Mouse (Mus musculus): ENCODE results near the gene Pigk. TPM values are rescaled to one million over a fixed set of nuclear protein-coding genes. Genes with fewer than 3 reads are reported as not detected.

Pigk gene
- polyA plus RNA-seq, 1 experiment = 4.4 TPM

DNA sequence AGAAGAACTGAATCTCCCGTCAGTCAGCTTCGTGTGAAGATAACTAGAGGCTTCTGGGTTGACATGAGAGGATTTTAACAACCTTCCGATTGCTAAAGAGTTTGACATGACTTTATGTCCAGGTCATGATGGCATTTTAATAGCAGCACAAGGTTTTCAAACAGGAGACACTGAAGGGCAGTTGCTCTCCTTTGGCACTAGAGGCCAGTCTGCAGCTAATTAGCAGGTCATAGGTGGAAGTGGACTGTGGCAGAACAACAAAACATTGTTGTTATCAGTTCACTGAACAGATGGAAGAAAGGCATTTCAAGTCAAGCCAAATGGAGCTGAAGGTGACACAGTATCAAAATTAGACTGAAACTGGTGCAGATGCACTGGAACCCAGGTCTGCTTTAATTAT, 4.0 kb upstream of the Pigk start:
- no peak for TF ChIP-seq GATA1 (IDR thresholded peaks at IDR 0.05; ENCODE audit: low read length)

DNA sequence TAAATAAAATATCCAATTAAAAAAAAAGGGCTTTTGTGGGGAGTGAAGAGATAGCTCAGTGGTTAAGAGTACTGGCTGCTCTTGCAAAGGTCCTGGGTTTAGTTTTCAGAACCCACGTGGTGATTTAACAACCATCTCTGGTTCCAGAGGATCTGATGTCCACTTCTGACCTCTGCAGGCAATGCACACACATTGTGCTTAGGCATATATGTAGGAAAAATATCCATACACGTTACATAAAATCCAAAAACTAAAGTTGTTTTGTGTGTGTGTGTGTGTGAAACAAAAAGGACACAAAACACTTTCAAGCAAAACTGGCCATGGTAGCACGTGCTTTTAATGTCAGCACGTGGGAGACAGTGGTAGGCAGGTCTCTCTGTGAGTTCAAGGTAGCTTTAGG, 943 bp upstream of the Pigk start:
- TF ChIP-seq GATA1 (IDR thresholded peaks at IDR 0.05; ENCODE audit: low read length) = no peak

DNA sequence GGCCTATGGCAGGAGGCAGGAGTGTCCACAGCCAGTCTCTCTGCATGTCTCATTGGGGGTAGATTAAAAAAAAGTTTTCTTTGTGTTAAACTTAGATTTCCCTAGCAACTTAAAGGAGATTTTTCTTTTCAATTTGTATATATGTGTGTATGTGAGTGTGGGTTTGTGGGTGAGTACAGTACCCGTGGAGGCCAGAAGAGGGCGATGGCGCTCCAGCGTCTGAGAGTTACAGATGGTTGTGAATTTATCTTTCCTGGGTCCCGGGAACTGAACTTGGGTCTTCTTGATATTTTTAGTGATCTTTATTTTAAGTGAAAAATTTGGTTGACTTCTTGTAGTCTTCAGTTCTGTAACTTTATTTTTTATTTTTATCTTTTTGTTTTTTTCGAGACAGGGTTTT, 7.4 kb downstream of the Pigk start:
- TF ChIP-seq GATA1 (IDR thresholded peaks at IDR 0.05; ENCODE audit: low read length) = no peak

DNA sequence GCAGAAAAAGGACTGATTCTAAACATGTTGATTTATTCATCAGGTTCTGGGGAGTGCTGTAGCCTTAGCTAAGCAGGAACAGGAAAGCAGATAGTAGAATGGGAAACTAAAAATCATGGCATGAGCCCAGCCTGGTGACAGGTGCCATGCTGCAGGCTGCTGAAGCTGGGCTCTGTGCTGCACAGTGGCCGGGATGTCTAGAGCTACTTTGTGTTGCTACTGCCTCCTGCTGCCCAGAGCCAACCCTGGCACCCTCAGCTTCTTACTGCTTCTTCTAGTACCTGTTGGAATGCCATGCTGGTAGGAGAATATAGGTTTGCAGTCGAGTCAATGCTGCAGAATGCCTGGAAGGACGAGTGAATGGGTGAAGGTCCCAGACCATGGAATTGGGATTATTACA, 8.9 kb downstream of the Pigk start:
- no peak for TF ChIP-seq GATA1 (IDR thresholded peaks at IDR 0.05; ENCODE audit: low read length)

DNA sequence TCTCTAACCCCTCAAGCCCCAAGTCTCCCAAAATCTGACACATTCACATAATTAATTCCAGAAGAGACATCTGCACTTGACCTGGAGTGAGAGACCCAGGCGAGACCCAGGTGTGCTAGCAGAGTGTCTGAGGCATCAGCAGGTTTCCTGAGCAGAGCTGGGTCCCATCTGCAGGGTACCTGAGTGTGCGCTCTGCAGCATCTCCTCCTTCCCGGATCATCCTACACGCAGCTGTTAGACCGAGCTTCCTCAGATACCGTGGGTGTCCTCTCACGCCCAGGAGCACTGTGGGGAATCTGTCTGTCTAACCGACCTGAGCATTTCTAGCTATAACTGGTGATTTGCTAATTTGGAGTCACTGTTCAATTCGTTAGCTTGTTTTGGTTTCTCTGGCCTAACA, 10.5 kb downstream of the Pigk start:
- no peak for TF ChIP-seq GATA1 (IDR thresholded peaks at IDR 0.05; ENCODE audit: low read length)

DNA sequence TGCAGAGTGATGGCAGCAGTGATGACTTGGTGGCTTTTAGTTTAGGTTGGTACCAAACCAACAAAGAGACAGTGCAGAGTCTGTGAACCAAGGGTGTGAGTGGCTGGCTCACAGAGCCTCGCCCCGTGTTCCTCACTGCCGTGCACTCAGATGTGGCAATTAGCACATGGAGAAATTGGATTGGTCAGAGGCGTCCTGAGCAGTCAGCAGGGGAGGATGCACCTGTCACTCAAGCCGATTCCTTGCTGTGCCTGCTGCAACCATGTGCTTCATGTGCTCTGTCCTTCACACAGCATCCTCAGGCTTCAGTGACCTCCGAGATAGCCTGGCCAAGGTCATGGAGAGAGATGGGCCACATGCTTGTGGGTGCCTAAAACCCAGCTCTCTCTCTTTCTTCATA, 14.3 kb downstream of the Pigk start:
- TF ChIP-seq GATA1 (IDR thresholded peaks at IDR 0.05; ENCODE audit: low read length) = no peak

DNA sequence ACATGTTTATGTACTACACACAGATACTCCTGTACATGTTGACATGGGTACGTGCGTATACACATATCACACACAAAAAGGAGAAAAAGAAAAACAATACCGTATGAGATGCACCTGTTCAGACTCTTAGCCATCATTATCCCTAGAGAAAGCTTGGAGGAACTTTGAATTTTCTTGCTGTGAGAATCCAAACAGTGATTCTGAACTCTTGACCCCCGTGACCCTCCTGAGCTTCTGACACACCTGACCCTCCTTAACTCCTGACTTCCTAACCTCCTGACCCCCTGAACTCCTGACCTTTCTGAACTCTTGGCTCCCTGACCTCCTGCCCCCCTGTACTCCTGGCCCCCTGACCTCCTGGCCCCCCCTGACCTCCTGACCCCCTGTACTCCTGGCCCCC, 19.1 kb downstream of the Pigk start:
- TF ChIP-seq GATA1 (IDR thresholded peaks at IDR 0.05; ENCODE audit: low read length) = no peak

DNA sequence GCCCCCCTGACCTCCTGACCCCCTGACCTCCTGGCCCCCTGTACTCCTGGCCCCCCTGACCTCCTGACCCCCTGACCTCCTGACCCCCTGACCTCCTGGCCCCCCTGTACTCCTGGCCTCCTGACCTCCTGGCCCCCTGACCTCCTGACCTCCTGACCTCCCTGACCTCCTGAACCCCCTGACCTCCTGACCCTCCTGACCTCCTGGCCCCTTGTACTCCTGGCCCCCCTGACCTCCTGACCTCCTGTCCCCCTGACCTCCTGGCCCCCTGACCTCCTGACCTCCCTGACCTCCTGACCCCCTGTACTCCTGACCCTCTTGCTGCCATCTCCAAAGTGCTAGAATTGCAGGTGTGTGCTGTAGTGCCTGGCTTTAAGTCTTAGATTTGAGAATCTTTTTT, 19.6 kb downstream of the Pigk start:
- no peak for TF ChIP-seq GATA1 (IDR thresholded peaks at IDR 0.05; ENCODE audit: low read length)

DNA sequence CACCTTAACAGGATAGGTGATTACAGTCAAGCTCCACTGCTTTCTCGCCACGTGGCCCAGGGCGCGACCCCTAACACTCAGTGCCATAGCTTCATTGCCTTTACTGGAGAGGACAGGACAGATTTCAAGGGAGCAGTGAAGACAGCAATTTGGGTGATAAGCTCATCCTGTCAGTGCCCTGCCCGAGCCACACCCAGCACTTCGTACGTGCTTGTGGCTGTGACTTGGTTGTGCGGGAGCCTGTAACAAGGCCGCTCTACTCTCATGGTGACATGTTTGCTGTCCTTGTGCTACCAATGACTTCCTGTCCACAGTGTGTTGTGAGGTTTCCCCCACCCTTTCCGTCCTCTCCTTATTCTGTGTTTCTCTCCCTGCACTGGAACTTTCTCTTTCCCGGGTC, 20.2 kb downstream of the Pigk start:
- no peak for TF ChIP-seq GATA1 (IDR thresholded peaks at IDR 0.05; ENCODE audit: low read length)

DNA sequence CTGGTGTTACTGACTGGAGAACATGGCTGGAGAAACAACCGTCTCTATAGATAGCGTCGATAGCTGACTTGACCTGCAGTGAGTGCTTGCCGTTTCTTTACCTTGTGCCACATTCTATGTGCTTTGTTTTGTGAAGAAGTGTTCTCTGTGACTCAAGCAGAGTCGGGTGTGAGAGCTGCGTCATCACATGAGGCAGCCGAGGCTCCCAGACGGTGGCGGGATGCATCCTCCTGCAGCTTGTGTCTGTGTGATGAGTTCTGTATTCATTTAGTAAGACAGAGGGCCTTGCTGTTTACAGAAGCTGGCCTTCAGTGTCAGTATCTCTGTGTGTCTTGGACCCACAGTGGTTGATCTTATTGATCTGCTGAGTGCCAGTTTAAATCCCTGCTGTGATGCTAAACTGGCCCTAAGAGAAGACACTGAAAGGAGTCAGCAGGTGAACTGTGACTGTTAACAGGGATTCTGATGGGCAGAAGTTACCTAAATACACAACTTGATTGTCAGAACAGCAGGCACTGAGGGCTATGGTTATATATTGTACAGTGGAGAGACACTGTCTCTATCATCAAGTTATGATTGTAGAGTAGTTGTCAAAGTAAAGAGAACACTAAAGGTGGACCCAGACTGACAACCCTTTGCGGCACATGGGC, 21.8 kb downstream of the Pigk start:
- no peak for TF ChIP-seq GATA1 (IDR thresholded peaks at IDR 0.05; ENCODE audit: low read length)

DNA sequence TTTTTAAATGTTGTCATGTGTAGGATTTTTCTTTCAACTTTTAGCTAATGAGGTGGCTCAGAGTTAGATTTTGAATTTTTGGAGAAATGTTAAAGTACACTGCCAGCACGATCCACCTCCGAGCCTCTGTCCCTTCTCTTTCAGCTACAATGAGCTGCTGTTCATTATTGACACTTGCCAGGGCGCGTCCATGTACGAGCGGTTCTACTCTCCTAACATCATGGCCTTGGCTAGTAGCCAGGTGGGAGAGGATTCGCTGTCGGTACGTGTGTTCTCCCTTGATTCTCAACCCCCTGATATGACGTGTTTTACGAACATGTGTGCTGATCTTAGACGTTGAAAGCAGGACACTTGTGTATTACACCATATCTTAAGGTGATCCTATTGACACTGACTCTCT, 30.4 kb downstream of the Pigk start:
- TF ChIP-seq GATA1 (IDR thresholded peaks at IDR 0.05; ENCODE audit: low read length) = no peak

DNA sequence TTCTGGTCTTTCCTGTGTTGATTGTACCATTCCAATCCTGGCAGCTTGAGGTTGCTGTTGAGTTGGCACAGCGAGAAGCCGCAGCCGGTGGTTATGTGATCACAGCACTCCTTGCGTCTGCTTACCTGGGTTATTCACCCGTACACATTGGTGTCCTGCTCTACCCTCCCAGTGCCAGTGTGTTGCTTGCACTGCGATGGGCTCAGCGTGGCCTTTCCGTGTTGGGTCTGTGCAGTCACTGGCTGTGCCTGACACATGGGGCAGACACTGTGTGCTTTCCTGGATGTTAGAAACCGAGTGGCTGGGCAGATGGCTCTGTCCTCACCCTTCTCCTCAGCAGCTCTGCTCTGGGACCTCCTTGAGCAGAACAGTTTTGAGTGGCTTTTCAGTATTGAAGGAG, 31.7 kb downstream of the Pigk start:
- TF ChIP-seq GATA1 (IDR thresholded peaks at IDR 0.05; ENCODE audit: low read length) = no peak

DNA sequence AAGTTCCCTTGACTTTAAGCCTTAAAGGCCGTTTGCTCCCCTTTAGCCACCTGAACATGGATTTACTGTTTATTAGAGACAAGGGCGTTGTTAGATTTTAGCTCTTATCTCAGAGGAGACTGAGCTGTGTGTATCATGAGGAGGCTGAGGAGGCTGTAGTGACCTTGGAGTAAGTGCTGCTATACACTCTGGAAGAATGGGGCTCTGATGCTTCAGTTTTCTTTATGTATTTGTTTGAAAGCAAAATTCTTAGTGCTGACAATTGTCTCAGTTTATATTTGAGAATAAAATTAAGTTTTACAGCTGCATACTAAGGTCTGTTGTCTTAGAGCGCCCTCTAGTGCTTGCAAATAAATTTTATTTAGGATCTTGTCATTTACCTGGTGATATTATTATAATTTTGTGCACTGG, 35.6 kb downstream of the Pigk start:
- TF ChIP-seq GATA1 (IDR thresholded peaks at IDR 0.05; ENCODE audit: low read length) = no peak

DNA sequence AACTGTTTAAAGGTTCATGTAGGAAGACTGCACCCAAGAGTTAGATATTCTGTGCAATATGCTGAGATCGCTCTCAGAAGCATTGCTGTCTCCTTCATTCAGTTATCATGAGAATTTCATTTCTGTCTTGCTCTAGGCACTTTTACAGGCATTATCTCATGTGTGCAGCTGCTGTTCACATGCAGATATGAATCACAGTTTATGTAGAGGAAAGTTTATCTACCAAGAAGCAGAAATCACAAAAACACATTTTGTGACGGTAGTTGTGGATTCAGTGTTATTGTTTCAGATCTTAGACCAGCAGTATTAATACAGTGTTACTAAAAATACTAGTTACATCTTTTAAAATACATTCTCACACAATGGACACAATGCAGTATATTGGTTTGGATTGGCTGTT, 36.0 kb downstream of the Pigk start:
- TF ChIP-seq GATA1 (IDR thresholded peaks at IDR 0.05; ENCODE audit: low read length) = peak; percentile 79

DNA sequence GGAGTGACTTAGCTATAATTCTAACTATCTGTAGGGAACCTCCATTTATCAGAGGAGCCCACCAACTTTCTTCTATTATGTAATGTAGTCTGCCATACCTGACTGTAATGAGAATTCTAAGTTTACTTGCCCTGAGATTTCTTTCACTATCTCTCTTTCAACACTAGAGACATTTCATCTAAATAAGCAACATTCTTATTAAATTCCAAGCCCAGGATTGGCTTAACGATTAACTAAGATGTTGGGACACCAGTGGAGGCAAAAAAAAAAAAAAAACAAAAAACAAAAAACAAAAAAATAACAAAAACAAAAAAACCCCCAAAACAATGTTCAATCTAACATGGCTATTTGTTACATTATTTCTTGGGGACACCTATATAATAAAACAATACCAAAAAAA, 39.0 kb downstream of the Pigk start:
- no peak for TF ChIP-seq GATA1 (IDR thresholded peaks at IDR 0.05; ENCODE audit: low read length)

DNA sequence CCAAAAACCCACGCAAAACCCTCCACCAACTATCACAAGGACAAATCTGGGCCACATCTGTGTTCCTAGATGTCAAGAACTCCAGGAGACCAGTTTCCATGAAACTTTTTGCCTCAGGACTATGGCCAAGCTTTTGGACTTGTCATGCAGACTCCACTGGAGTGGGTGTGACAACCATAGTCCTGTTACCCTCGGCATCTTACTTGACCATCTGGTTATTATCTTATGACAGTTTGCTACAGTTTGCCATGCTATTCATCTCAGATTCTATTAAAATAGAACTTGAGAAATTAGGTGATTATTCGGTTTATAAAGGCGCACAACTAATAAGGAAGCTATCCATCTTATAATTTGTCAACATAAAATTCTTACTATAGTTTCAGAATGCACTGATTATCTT, 39.4 kb downstream of the Pigk start:
- no peak for TF ChIP-seq GATA1 (IDR thresholded peaks at IDR 0.05; ENCODE audit: low read length)

DNA sequence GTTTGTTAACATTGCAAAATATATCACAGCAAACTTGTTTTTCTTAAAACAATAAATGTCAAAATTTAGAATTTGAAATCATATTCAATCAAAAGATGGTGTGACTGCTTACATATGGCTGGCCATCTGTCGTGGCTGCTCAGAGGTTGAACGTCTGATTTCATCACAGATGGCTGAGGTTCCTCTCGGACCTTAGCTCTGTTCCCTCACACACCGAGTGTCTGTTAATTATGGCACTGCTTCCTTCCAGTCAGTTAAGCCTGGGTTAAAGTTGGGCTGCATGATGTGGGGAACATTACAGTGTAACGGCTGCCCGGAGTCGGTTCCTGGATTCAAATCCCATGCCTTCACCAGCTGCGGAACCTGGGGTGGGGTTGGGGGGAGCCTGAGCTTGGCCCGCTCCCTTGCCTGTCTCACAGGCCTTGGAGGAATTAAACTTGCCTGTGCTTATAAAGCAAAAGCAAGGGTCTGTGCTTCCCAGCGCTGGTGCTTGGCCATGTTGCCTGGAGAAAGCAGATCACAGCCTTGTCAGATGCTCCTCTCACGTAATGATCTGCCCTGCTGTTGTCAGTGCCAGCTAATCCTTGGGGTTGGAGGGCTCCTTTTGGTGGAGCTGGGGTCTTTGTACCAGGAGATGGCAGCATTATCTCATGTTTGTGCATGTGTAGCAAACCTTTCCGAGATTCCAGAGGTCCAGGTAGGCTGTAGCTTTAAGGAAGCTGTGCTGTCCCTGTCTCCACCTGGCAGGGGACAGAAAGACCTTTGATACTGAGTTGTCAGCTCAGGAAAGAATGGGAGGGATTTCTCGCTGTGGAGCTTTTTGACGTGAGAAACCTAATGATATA, 40.2 kb downstream of the Pigk start:
- TF ChIP-seq GATA1 (IDR thresholded peaks at IDR 0.05; ENCODE audit: low read length) = no peak

Data from G1E-ER4 (cell line).